Mouse (Mus musculus): ENCODE data around the gene Sept6. TPM values are rescaled to one million over a fixed set of nuclear protein-coding genes. Genes with fewer than 3 reads are reported as not detected.

The Sept6 gene
- 4.8 and 6.4 TPM in 2 replicates for polyA plus RNA-seq (2015; fragmentation: Nextera tagmentation; extraction: Ambion mirVana)

- H3K36me3 ChIP-seq (ENCODE audit: insufficient read depth, low read length) = no peaks in the 10 kb centered on the region
- H3K4me3 ChIP-seq (ENCODE audit: low read depth, low read length) = no peak within 1 kb of the TSS
- no peak within 1 kb of the TSS for H3K4me2 ChIP-seq (replicated peaks; ENCODE audit: low read depth, low read length)
- no peaks in the 10 kb centered on the region for H3K9me3 ChIP-seq (ENCODE audit: low read length)
- H3K9ac ChIP-seq (replicated peaks; ENCODE audit: low read depth) = no peak within 1 kb of the TSS
- DNase-seq (ENCODE audit: low spot score) = no peak
- no peaks in the 10 kb centered on the region for H3K4me1 ChIP-seq (ENCODE audit: insufficient read depth, low read depth, low read length)
- no peak within 1 kb of the TSS for H3K27ac ChIP-seq (ENCODE audit: low read length)
- TF ChIP-seq EP300 (IDR thresholded peaks at IDR 0.05) (no peak), CTCF (IDR thresholded peaks at IDR 0.05) (no peak)
- no peaks in the 10 kb centered on the region for H3K27me3 ChIP-seq (replicated peaks; ENCODE audit: insufficient read depth, low read length)
- WGBS = 86% methylated on average over 2 of the region's 2 CpGs
- no peak for ATAC-seq
Measured at GRCm38 (mm10) chrX:36991694-36992093, at the start of gene Sept6. Gene Sept6, minus strand, starts transcription at chrX:36991794.

DNA sequence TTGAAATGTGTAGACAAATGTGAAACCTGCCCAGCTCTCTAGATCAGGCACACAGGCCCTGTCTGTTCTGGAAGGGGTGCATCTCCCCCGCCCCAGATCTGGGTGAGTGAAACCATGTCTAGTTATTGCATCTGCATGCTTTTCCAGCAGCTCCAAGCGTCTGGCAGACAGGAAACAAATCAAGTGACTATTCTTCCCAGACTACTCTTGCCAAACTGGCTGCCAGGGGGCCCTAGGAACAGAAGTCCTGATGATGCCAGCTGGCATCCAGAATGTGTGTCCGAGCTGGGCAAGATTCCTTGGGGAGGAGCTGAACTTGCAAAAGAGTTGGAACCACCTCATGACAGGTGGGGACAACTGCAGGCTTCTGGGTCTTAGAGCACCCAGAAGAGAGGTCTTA lies 36.8 kb upstream of the Sept6 start:
- Histone ChIP-seq H3K4me1 (ENCODE audit: insufficient read depth, low read depth, low read length) (no peaks in the 10 kb centered on the region), H3K27ac (ENCODE audit: low read length) (no peak overlapping the region), H3K4me3 (ENCODE audit: low read depth, low read length) (no peak overlapping the region), H3K9ac (replicated peaks; ENCODE audit: low read depth) (no peak overlapping the region), H3K36me3 (ENCODE audit: insufficient read depth, low read length) (no peaks in the 10 kb centered on the region), H3K9me3 (ENCODE audit: low read length) (no peaks in the 10 kb centered on the region), H3K27me3 (replicated peaks; ENCODE audit: insufficient read depth, low read length) (no peaks in the 10 kb centered on the region), H3K4me2 (replicated peaks; ENCODE audit: low read depth, low read length) (no peak overlapping the region)
- no peak for DNase-seq (ENCODE audit: low spot score)
- TF ChIP-seq CTCF (IDR thresholded peaks at IDR 0.05) (no peak), EP300 (IDR thresholded peaks at IDR 0.05) (no peak)
- no peak for ATAC-seq
- WGBS = 41% methylated on average over 3 of the region's 3 CpGs

- Histone ChIP-seq H3K9me3 (ENCODE audit: low read length) (no peaks in the 10 kb centered on the region), H3K4me2 (replicated peaks; ENCODE audit: low read depth, low read length) (no peak overlapping the region), H3K36me3 (ENCODE audit: insufficient read depth, low read length) (no peaks in the 10 kb centered on the region), H3K27me3 (replicated peaks; ENCODE audit: insufficient read depth, low read length) (no peaks in the 10 kb centered on the region), H3K4me1 (ENCODE audit: insufficient read depth, low read depth, low read length) (no peaks in the 10 kb centered on the region), H3K9ac (replicated peaks; ENCODE audit: low read depth) (no peak overlapping the region), H3K27ac (ENCODE audit: low read length) (no peak overlapping the region), H3K4me3 (ENCODE audit: low read depth, low read length) (no peak overlapping the region)
- 55% methylated on average over 10 of the region's 10 CpGs for WGBS
- DNase-seq (ENCODE audit: low spot score) (peak; percentile 36), ATAC-seq (peak; percentile 53)
- TF ChIP-seq EP300 (IDR thresholded peaks at IDR 0.05) = no peak
- TF ChIP-seq CTCF (IDR thresholded peaks at IDR 0.05) = no peak
Measured at GRCm38 (mm10) chrX:37023652-37024309, 32.2 kb upstream of the Sept6 start.

DNA sequence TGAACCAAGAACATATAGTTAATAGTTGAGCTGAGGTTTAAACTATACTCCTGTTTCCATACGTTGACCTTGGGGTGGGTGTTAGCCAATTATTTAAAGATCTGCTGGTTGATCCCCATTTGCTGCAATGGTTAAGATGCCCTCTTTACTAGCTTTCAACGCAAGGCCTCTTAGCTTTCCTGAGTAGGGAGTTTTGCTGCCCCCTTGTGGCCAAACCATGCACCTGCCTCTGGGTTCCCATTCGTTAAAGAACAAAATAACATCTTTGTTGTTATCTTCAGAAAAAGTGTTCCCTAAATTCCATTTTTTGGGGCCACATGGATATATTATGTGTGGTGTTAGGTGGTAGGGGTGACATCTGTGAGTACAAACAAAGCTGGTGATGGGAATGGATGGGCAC lies 31.1 kb upstream of the Sept6 start:
- 11% methylated on average over 3 of the region's 3 CpGs for WGBS
- Histone ChIP-seq H3K27me3 (replicated peaks; ENCODE audit: insufficient read depth, low read length) (no peaks in the 10 kb centered on the region), H3K36me3 (ENCODE audit: insufficient read depth, low read length) (no peaks in the 10 kb centered on the region), H3K9ac (replicated peaks; ENCODE audit: low read depth) (no peak overlapping the region), H3K4me1 (ENCODE audit: insufficient read depth, low read depth, low read length) (no peaks in the 10 kb centered on the region), H3K4me2 (replicated peaks; ENCODE audit: low read depth, low read length) (no peak overlapping the region), H3K4me3 (ENCODE audit: low read depth, low read length) (no peak overlapping the region), H3K27ac (ENCODE audit: low read length) (no peak overlapping the region), H3K9me3 (ENCODE audit: low read length) (no peaks in the 10 kb centered on the region)
- TF ChIP-seq CTCF (IDR thresholded peaks at IDR 0.05) (peak; percentile 77), EP300 (IDR thresholded peaks at IDR 0.05) (no peak)
- peak; percentile 32 for DNase-seq (ENCODE audit: low spot score)
- no peak for ATAC-seq

GRCm38 (mm10) chrX:37019045-37019444 lies 27.5 kb upstream of the Sept6 start:
- H3K36me3 ChIP-seq (ENCODE audit: insufficient read depth, low read length) = no peaks in the 10 kb centered on the region
- TF ChIP-seq CTCF (IDR thresholded peaks at IDR 0.05) = peak; percentile 46
- no peak for TF ChIP-seq EP300 (IDR thresholded peaks at IDR 0.05)
- H3K4me1 ChIP-seq (ENCODE audit: insufficient read depth, low read depth, low read length) = no peaks in the 10 kb centered on the region
- DNase-seq (ENCODE audit: low spot score) (no peak), ATAC-seq (no peak)
- 65% methylated on average over 3 of the region's 3 CpGs for WGBS
- H3K4me2 ChIP-seq (replicated peaks; ENCODE audit: low read depth, low read length) = no peak overlapping the region
- H3K27ac ChIP-seq (ENCODE audit: low read length) = no peak overlapping the region
- no peak overlapping the region for H3K4me3 ChIP-seq (ENCODE audit: low read depth, low read length)
- no peak overlapping the region for H3K9ac ChIP-seq (replicated peaks; ENCODE audit: low read depth)
- no peaks in the 10 kb centered on the region for H3K27me3 ChIP-seq (replicated peaks; ENCODE audit: insufficient read depth, low read length)
- H3K9me3 ChIP-seq (ENCODE audit: low read length) = no peaks in the 10 kb centered on the region

DNA sequence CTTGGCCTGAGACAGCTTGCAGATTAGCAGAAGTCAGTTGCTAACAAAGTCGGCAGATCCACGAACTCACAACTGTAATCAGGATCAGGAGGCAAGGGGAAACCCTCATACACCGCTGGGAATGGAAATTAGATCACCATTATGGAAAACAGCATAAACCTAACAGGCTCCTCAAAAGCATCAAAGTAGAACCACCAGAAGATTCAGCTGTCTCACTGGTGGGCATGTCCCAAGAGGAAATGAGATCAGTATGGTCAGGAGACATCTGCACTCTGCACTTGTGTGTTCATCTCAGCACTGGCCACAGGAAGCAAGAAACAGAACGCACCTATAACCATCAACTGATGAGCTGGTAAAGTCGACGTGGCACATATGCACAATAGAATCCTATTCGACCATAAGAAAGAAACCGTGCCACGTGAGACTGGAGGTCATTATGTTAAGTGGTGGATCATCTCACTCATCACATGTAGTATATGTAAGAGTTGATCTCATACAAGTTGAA lies 26.6 kb upstream of the Sept6 start:
- Histone ChIP-seq H3K9me3 (ENCODE audit: low read length) (no peaks in the 10 kb centered on the region), H3K27me3 (replicated peaks; ENCODE audit: insufficient read depth, low read length) (no peaks in the 10 kb centered on the region), H3K36me3 (ENCODE audit: insufficient read depth, low read length) (no peaks in the 10 kb centered on the region), H3K4me3 (ENCODE audit: low read depth, low read length) (no peak overlapping the region), H3K4me1 (ENCODE audit: insufficient read depth, low read depth, low read length) (no peaks in the 10 kb centered on the region), H3K4me2 (replicated peaks; ENCODE audit: low read depth, low read length) (no peak overlapping the region), H3K9ac (replicated peaks; ENCODE audit: low read depth) (no peak overlapping the region), H3K27ac (ENCODE audit: low read length) (no peak overlapping the region)
- ATAC-seq (no peak), DNase-seq (ENCODE audit: low spot score) (no peak)
- TF ChIP-seq CTCF (IDR thresholded peaks at IDR 0.05) = no peak
- no peak for TF ChIP-seq EP300 (IDR thresholded peaks at IDR 0.05)
- 87% methylated on average over 9 of the region's 9 CpGs for WGBS
